Mouse (Mus musculus) kidney, embryonic 14.5 days (tissue): ENCODE data around the gene Gnao1. TPM values are rescaled to one million over a fixed set of nuclear protein-coding genes. Genes with fewer than 3 reads are reported as not detected.

Experiments used
- ATAC-seq: fragments of 200-750 bp; cut with Nextera tagmentation; 2 replicates; pipeline ENCODE4 v1.8.0; 2017; ENCODE audit warnings: moderate number of reproducible peaks, mild to moderate bottlenecking, moderate TSS enrichment, moderate library complexity; ENCODE audit not compliant: low FRiP score, low TSS enrichment
- H3K27ac ChIP-seq: fragments of 300-500 bp; sonication (generic); 2 replicates; pipeline ENCODE4 v1.5.1; 2014; ENCODE audit warnings: low read depth, mild to moderate bottlenecking, low read length, moderate library complexity, mixed read lengths
- H3K27me3 ChIP-seq: fragments of 300-500 bp; sonication (generic); 2 replicates; pipeline ENCODE4 v1.6.1; 2014; ENCODE audit warnings: mild to moderate bottlenecking, low read length; ENCODE audit not compliant: control insufficient read depth, insufficient read depth
- H3K36me3 ChIP-seq: fragments of 300-500 bp; sonication (generic); 2 replicates; pipeline ENCODE4 v1.6.1; 2014; ENCODE audit warnings: low read length, mixed read lengths; ENCODE audit not compliant: control insufficient read depth, insufficient read depth
- H3K4me1 ChIP-seq: fragments of 300-500 bp; sonication (generic); 2 replicates; pipeline ENCODE4 v1.6.1; 2014; ENCODE audit warnings: low read length, mixed read lengths; ENCODE audit not compliant: control insufficient read depth, insufficient read depth
- H3K4me2 ChIP-seq: fragments of 300-500 bp; sonication (generic); replicated peaks from 2 replicates; pipeline ENCODE4 v1.6.1; 2014; ENCODE audit warnings: low read depth, mild to moderate bottlenecking, low read length
- H3K4me3 ChIP-seq: fragments of 300-500 bp; sonication (generic); 2 replicates; pipeline ENCODE4 v1.5.1; 2014; ENCODE audit warnings: mild to moderate bottlenecking, low read length
- H3K9ac ChIP-seq: fragments of 300-500 bp; sonication (generic); 2 replicates; pipeline ENCODE4 v1.6.1; 2014; ENCODE audit warnings: low read depth, mild to moderate bottlenecking, low read length, moderate library complexity
- H3K9me3 ChIP-seq: fragments of 300-500 bp; sonication (generic); 2 replicates; pipeline ENCODE4 v1.6.1; 2016; ENCODE audit warnings: low read length; ENCODE audit not compliant: control insufficient read depth
- WGBS: fragments of 180-500 bp; shearing (Covaris S2); extraction: QIAGEN DNeasy Blood & Tissue Kit; methylation state at CpG from one replicate; pipeline ENCODE4 v1.1.7; 2014; 5-methylcytosine and 5-hydroxymethylcytosine counted together
- polyA plus RNA-seq: library from polyadenylated mRNA; unstranded; fragments of >200 nt; fragmentation: Nextera tagmentation; extraction: Ambion mirVana; gene quantifications from 2 replicates; pipeline ENCODE4 v1.2.1, GENCODE M21; 2014

Gnao1 gene
- polyA plus RNA-seq, 1 experiment from 2014 or later, result 1.9 TPM

DNA sequence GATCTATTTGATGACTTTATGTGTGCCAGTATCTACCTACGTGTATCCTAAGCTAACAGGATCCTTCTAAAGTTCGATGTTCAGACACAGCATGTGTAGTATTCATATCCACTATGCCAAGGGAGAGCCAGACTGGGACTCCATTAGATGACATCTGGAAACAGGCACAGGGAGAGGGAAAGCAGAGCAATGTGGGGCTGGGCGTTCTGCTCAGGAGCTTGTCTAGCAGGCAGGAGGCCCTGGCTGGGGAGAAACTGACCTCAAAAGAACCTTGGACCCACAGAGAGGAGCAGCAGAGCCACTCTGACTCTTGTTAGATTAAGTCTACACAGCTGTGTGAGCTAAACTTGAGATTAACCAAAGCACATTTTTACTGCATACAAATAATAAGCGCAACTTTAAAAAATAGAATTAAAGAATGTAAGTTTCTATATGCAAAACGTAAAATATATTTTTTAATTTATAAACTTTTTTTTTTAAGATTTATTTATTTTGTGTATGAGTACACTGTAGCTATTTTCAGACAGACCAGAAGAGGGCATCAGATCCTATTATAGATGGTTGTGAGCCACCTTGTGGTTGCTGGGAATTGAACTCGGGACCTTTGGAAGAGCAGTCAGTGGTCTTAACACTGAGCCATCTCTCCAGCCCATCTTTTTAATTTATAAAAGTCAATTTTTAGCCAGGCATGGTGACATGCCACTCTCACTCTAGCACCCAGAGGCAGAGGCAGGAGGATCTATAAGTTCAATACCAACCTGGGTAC is 166.9 kb downstream of the Gnao1 start:
- Histone ChIP-seq H3K27ac (no peak overlapping the region), H3K4me1 (no peaks in the 10 kb centered on the region), H3K27me3 (no peaks in the 10 kb centered on the region), H3K4me3 (no peak overlapping the region), H3K36me3 (peaks cover 93% of the 10 kb centered on the region), H3K9me3 (no peaks in the 10 kb centered on the region), H3K9ac (no peak overlapping the region), H3K4me2 (no peak overlapping the region)
- ATAC-seq, result no peak
- 93% methylated on average over 6 of the region's 6 CpGs for WGBS

DNA sequence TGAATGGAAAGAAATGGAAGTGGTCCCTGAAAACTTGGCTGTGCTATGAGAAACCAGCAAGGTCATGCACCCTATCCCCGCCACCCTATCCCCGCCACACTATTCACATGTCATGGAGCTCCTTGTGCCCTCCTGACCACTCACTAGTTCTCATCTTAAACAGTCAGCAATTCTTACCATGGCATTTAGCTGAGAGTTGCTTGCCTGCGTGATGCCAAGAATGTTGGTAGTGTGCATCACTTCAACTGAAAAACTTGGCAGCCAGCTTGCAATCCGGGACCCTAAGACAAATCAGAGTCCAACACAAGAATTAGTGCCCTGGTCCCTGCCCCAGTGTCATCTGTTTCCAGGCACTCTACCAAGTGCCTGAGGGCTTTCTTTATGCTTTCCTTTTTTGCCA is 170.4 kb downstream of the Gnao1 start:
- Histone ChIP-seq H3K4me3 (no peak overlapping the region), H3K9me3 (no peaks in the 10 kb centered on the region), H3K27ac (no peak overlapping the region), H3K9ac (no peak overlapping the region), H3K36me3 (peaks cover 90% of the 10 kb centered on the region), H3K27me3 (no peaks in the 10 kb centered on the region), H3K4me1 (no peaks in the 10 kb centered on the region), H3K4me2 (no peak overlapping the region)
- ATAC-seq, result no peak
- 93% methylated on average over 4 of the region's 4 CpGs for WGBS

GRCm38 (mm10) chr8:93981679-93982215 is 172.0 kb downstream of the Gnao1 start:
- Histone ChIP-seq H3K27me3 (no peaks in the 10 kb centered on the region), H3K4me3 (no peak overlapping the region), H3K4me2 (no peak overlapping the region), H3K36me3 (peaks cover 86% of the 10 kb centered on the region), H3K9ac (no peak overlapping the region), H3K4me1 (no peaks in the 10 kb centered on the region), H3K9me3 (no peaks in the 10 kb centered on the region), H3K27ac (no peak overlapping the region)
- ATAC-seq, result no peak
- 92% methylated on average over 5 of the region's 5 CpGs for whole genome bisulfite sequencing

GRCm38 (mm10) chr8:93983827-93984226 is 174.1 kb downstream of the Gnao1 start:
- 73% methylated on average over 3 of the region's 3 CpGs for WGBS
- Histone ChIP-seq H3K27ac (no peak overlapping the region), H3K4me2 (no peak overlapping the region), H3K27me3 (no peaks in the 10 kb centered on the region), H3K4me1 (no peaks in the 10 kb centered on the region), H3K36me3 (peaks cover 78% of the 10 kb centered on the region), H3K9ac (no peak overlapping the region), H3K4me3 (no peak overlapping the region), H3K9me3 (no peaks in the 10 kb centered on the region)
- no peak for ATAC-seq

- ATAC-seq, result no peak
- Histone ChIP-seq H3K4me1 (no peaks in the 10 kb centered on the region), H3K27me3 (no peaks in the 10 kb centered on the region), H3K9ac (no peak overlapping the region), H3K9me3 (no peaks in the 10 kb centered on the region), H3K36me3 (peaks cover 76% of the 10 kb centered on the region), H3K4me3 (no peak overlapping the region), H3K4me2 (no peak overlapping the region), H3K27ac (no peak overlapping the region)
- WGBS, result 89% methylated on average over 3 of the region's 3 CpGs
These were observed 175.0 kb downstream of the Gnao1 start for GRCm38 (mm10) chr8:93984731-93985130.

- peaks cover 39% of the 10 kb centered on the region for H3K36me3 ChIP-seq
These were observed 180.0 kb downstream of the Gnao1 start for GRCm38 (mm10) chr8:93989739-93990138.

DNA sequence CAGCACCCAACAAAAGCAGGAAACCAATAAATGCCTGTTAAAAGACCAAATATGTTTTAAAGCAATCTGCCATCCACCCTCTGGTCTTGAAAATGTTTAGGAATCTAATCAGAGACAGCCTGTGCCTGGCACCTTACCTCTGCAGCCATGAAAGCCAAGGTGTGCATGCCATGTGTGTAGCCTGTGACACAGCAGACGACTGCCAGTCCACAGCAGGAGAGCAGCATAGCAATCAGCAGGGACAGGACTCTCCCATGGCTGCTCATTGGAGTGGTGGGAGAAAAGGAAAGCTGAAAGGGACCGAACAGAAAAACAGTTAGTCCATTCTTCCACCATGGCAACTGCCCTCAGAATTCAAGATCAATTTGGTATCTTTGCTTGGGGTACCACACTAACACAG is 189.2 kb downstream of the Gnao1 start:
- H3K9ac ChIP-seq, result no peak overlapping the region
- H3K36me3 ChIP-seq, result peaks cover 50% of the 10 kb centered on the region
- H3K27me3 ChIP-seq, result no peaks in the 10 kb centered on the region
- 88% methylated on average over 2 of the region's 2 CpGs for WGBS
- no peak overlapping the region for H3K4me3 ChIP-seq
- no peak overlapping the region for H3K4me2 ChIP-seq
- ATAC-seq, result no peak
- no peaks in the 10 kb centered on the region for H3K4me1 ChIP-seq
- no peaks in the 10 kb centered on the region for H3K9me3 ChIP-seq
- no peak overlapping the region for H3K27ac ChIP-seq

More at GRCm38 (mm10) chr8:93989739-93990138, 180.0 kb downstream of the Gnao1 start:
- Histone ChIP-seq H3K4me2 (no peak overlapping the region), H3K4me1 (no peaks in the 10 kb centered on the region), H3K4me3 (no peak overlapping the region), H3K27ac (no peak overlapping the region), H3K9me3 (peaks cover 9% of the 10 kb centered on the region; the same call in 1 of the 2 replicates), H3K27me3 (no peaks in the 10 kb centered on the region), H3K9ac (no peak overlapping the region)
- 95% methylated on average over 4 of the region's 4 CpGs for WGBS
- ATAC-seq, result no peak

- no peak overlapping the region for H3K9ac ChIP-seq
These were observed 194.4 kb downstream of the Gnao1 start for GRCm38 (mm10) chr8:94004139-94004538.

DNA sequence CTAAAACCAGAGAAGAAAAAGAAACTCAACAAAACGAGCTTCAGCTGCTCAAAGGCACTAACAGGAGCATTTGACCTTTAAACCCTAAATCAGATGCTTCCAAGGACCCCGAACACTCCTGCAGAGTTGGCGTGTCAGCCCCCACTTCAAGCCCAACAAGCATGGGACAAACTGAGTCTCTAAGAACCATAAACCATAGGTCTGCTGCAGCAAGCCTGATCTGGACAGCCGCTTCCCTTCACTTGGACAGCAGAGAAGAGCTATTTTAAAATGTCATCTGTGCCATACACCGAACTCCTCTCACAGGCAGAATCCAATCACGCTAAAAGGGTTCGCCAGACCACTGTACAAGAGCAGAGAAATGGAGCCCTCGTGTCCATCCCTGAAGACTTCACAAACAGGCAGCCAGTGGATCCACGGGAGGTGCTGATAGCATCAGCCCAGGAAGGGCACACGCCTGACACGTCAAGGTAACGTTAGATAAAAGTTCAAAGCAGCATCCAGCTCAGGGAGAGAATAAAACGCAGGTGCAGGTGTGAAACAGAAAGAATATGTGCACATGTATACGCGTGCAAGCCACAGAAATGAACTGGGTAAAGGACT is 199.6 kb downstream of the Gnao1 start:
- Histone ChIP-seq H3K4me3 (no peak overlapping the region), H3K27me3 (no peaks in the 10 kb centered on the region), H3K4me2 (no peak overlapping the region), H3K4me1 (peaks cover 21% of the 10 kb centered on the region; the same call in 1 of the 2 replicates), H3K9ac (no peak overlapping the region), H3K36me3 (peaks cover 7% of the 10 kb centered on the region; the same call in 1 of the 2 replicates), H3K9me3 (no peaks in the 10 kb centered on the region), H3K27ac (no peak overlapping the region)
- 45% methylated on average over 15 of the region's 15 CpGs for WGBS
- ATAC-seq, result no peak

More at GRCm38 (mm10) chr8:94004139-94004538, 194.4 kb downstream of the Gnao1 start:
- Histone ChIP-seq H3K4me3 (no peak overlapping the region), H3K27ac (no peak overlapping the region), H3K27me3 (no peaks in the 10 kb centered on the region), H3K4me2 (no peak overlapping the region), H3K9me3 (no peaks in the 10 kb centered on the region), H3K4me1 (peaks cover 3% of the 10 kb centered on the region; the same call in 1 of the 2 replicates), H3K36me3 (peaks cover 43% of the 10 kb centered on the region; the same call in 1 of the 2 replicates)
- no peak for ATAC-seq
- WGBS, result 90% methylated on average over 9 of the region's 9 CpGs
